Mouse (Mus musculus) retina, embryonic 14.5 days (tissue): ENCODE measurements around the gene Cyb5r3.

ENCODE experiments used
- DNase-seq: peaks from one replicate; pipeline ENCODE4 v3.0.0-alpha.2; 2015; ENCODE audit warnings: low spot score

The Cyb5r3 gene

GRCm38 (mm10) chr15:83172492-83173429 lies at the start of gene Cyb5r3:
Cyb5r3 (minus strand) TSS chr15:83172592.
- DNase-seq = no peak

- no peak for DNase-seq
Measured at GRCm38 (mm10) chr15:83221721-83222120, 49.3 kb upstream of the Cyb5r3 start.

GRCm38 (mm10) chr15:83220368-83221013 lies 48.1 kb upstream of the Cyb5r3 start:
- no peak for DNase-seq

- peak; percentile 62 for DNase-seq
Measured at GRCm38 (mm10) chr15:83215322-83216216, 43.2 kb upstream of the Cyb5r3 start.

GRCm38 (mm10) chr15:83210229-83210628 lies 37.8 kb upstream of the Cyb5r3 start:
- peak; percentile 77 for DNase-seq

GRCm38 (mm10) chr15:83209719-83210118 lies 37.3 kb upstream of the Cyb5r3 start:
- no peak for DNase-seq

- no peak for DNase-seq
Measured at GRCm38 (mm10) chr15:83209092-83209695, 36.8 kb upstream of the Cyb5r3 start.

- peak; percentile 78 for DNase-seq
Measured at GRCm38 (mm10) chr15:83204731-83205451, 32.5 kb upstream of the Cyb5r3 start.

- DNase-seq = no peak
Measured at GRCm38 (mm10) chr15:83202412-83202811, 30.0 kb upstream of the Cyb5r3 start.

GRCm38 (mm10) chr15:83193413-83193812 lies 21.0 kb upstream of the Cyb5r3 start:
- no peak for DNase-seq

GRCm38 (mm10) chr15:83182351-83182750 lies 10.0 kb upstream of the Cyb5r3 start:
- no peak for DNase-seq

- no peak for DNase-seq
Measured at GRCm38 (mm10) chr15:83181800-83182330, 9.5 kb upstream of the Cyb5r3 start.

- no peak for DNase-seq
Measured at GRCm38 (mm10) chr15:83180004-83180403, 7.6 kb upstream of the Cyb5r3 start.

- DNase-seq = no peak
Measured at GRCm38 (mm10) chr15:83176653-83177052, 4.3 kb upstream of the Cyb5r3 start.

GRCm38 (mm10) chr15:83173914-83174884 lies 1.8 kb upstream of the Cyb5r3 start:
- no peak for DNase-seq

- peak; percentile 99 for DNase-seq
Measured at GRCm38 (mm10) chr15:83171712-83172481, 495 bp downstream of the Cyb5r3 start.

GRCm38 (mm10) chr15:83170956-83171659 lies 1.3 kb downstream of the Cyb5r3 start:
- DNase-seq = no peak
